Mouse (Mus musculus): ENCODE results near the gene Itpripl2. TPM values are rescaled to one million over a fixed set of nuclear protein-coding genes. Genes with fewer than 3 reads are reported as not detected.

Gene Itpripl2
- total and polyA plus RNA-seq, 3 experiments: not detected

GRCm38 (mm10) chr7:118499784-118500435 lies 8.1 kb upstream of the Itpripl2 start:
- H3K4me2 ChIP-seq (ENCODE audit: insufficient read depth, low read depth, poor library complexity, severe bottlenecking): no peak overlapping the region
- H3K9ac ChIP-seq (ENCODE audit: insufficient read depth, low read depth): no peak overlapping the region
- no peaks in the 10 kb centered on the region for H3K36me3 ChIP-seq (replicated peaks in 1 of 2; ENCODE audit: control insufficient read depth in 1 of 2, insufficient read depth in 1 of 2, low read length in 1 of 2)
- dilution Hi-C loops (cut with MboI; ENCODE audit: extremely low pct_ligation_motif_present, extremely low pct_unique_long_range_greater_than_20kb, low sequenced_read_pairs): no loop called here
- peaks cover 5% of the 10 kb centered on the region for H3K9me3 ChIP-seq (replicated peaks; ENCODE audit: low read length)
- H3K4me1 ChIP-seq (ENCODE audit: control insufficient read depth in 1 of 2, insufficient read depth in 2 of 2): peaks cover 0 to 4% of the 10 kb centered on the region in 2 experiments; a peak in 1 of 4 replicates
- H3K27ac ChIP-seq (ENCODE audit: insufficient read depth, low read depth): no peak overlapping the region
- no peak overlapping the region for H3K4me3 ChIP-seq (replicated peaks in 1 of 3; ENCODE audit: low read depth in 2 of 3, low read length in 2 of 3, poor library complexity in 1 of 3)
- H3K79me2 ChIP-seq (replicated peaks; ENCODE audit: control insufficient read depth, extremely low read depth, insufficient read depth, poor library complexity, severe bottlenecking): no peaks in the 10 kb centered on the region
- H3K27me3 ChIP-seq (replicated peaks): no peaks in the 10 kb centered on the region
- in situ Hi-C loops (cut with MboI; ENCODE audit: low pct_ligation_motif_present, low pct_unique_long_range_greater_than_20kb, low sequenced_read_pairs): no loop called here
- no peak for DNase-seq (ENCODE audit: extremely low read depth)
- no peak for TF ChIP-seq E2F4 (IDR thresholded peaks at IDR 0.05; ENCODE audit: insufficient replicate concordance, low read depth, low read length)
- no peak for TF ChIP-seq KAT2A (IDR thresholded peaks at IDR 0.05; ENCODE audit: insufficient replicate concordance, low read length)
- TF ChIP-seq BHLHE40 (IDR thresholded peaks at IDR 0.05; ENCODE audit: low read depth, low read length): no peak
- no peak for TF ChIP-seq CHD2 (IDR thresholded peaks at IDR 0.05; ENCODE audit: low read length)
- TF ChIP-seq SIN3A (IDR thresholded peaks at IDR 0.05; ENCODE audit: low read length): no peak
- TF ChIP-seq TCF12 (IDR thresholded peaks at IDR 0.05; ENCODE audit: low read depth, low read length): no peak
- no peak for TF ChIP-seq MAFK (IDR thresholded peaks at IDR 0.05; ENCODE audit: insufficient replicate concordance, low read length)
- no peak for TF ChIP-seq NELFE (IDR thresholded peaks at IDR 0.05; ENCODE audit: low read depth, low read length)
- no peak for TF ChIP-seq PAX5 (IDR thresholded peaks at IDR 0.05; ENCODE audit: low read length)
- no peak for TF ChIP-seq ZKSCAN1 (IDR thresholded peaks at IDR 0.05; ENCODE audit: borderline replicate concordance, low read depth, low read length)
- TF ChIP-seq ETS1 (conservative IDR thresholded peaks at IDR 0.05; ENCODE audit: low read depth, low read length): no peak
- TF ChIP-seq MAX (IDR thresholded peaks at IDR 0.05; ENCODE audit: low read length): no peak
- no peak for TF ChIP-seq RAD21 (IDR thresholded peaks at IDR 0.05; ENCODE audit: low read depth, low read length)
- no peak for TF ChIP-seq RCOR1 (conservative IDR thresholded peaks at IDR 0.05; ENCODE audit: low read depth, low read length)
- TF ChIP-seq MXI1 (IDR thresholded peaks at IDR 0.05; ENCODE audit: low read depth, low read length): no peak
- no peak for TF ChIP-seq CHD1 (IDR thresholded peaks at IDR 0.05; ENCODE audit: low read depth, low read length)
- TF ChIP-seq MEF2A (IDR thresholded peaks at IDR 0.05; ENCODE audit: borderline replicate concordance, low read depth, low read length): no peak
- TF ChIP-seq ELF1 (IDR thresholded peaks at IDR 0.05; ENCODE audit: low read depth, low read length): no peak

DNA sequence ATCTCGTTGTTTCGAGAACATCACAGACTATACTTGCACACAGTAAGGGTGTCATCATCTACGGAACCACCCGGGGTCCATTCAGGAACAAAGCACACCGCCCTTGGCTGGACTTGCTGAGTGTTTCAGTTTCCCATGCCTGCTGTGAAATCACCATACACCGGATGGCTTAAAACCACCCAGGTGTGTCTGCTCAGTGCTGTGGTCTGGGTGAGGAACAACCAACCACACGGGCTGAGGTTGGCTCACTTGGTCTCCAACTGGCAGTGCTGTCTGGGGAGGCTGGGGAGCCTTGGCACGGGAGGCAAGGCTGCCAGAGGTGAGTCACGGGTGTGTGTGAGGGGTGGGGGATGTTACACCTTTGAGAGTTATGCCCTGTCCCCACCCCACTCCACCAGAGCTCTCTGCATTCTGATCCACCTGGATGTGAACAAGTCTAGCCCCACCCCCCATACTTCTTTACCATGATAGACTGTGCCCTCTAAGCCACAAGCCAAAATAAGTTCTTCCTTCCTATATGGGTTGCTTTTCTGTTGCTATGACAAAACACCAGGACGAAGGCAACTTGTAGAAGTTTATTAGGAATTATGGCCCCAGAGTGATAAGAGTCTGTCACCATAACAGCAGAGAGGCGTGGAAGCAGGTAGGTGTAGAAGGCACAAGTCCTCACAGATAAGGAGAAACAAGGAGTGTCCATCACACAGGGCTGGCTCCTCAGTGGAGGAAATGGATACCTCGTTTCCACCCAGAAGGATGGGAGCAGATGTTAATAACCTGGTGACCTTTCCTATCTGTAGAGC lies 7.4 kb upstream of the Itpripl2 start:
- H3K27me3 ChIP-seq (replicated peaks): no peaks in the 10 kb centered on the region
- H3K4me2 ChIP-seq (ENCODE audit: insufficient read depth, low read depth, poor library complexity, severe bottlenecking): no peak overlapping the region
- no peaks in the 10 kb centered on the region for H3K79me2 ChIP-seq (replicated peaks; ENCODE audit: control insufficient read depth, extremely low read depth, insufficient read depth, poor library complexity, severe bottlenecking)
- peaks cover 5% of the 10 kb centered on the region for H3K9me3 ChIP-seq (replicated peaks; ENCODE audit: low read length)
- no peak for DNase-seq (ENCODE audit: extremely low read depth)
- peaks cover 0 to 4% of the 10 kb centered on the region in 2 experiments; a peak in 1 of 4 replicates for H3K4me1 ChIP-seq (ENCODE audit: control insufficient read depth in 1 of 2, insufficient read depth in 2 of 2)
- H3K27ac ChIP-seq (ENCODE audit: insufficient read depth, low read depth): no peak overlapping the region
- in situ Hi-C loops (cut with MboI; ENCODE audit: low pct_ligation_motif_present, low pct_unique_long_range_greater_than_20kb, low sequenced_read_pairs): no loop called here
- dilution Hi-C loops (cut with MboI; ENCODE audit: extremely low pct_ligation_motif_present, extremely low pct_unique_long_range_greater_than_20kb, low sequenced_read_pairs): no loop called here
- H3K9ac ChIP-seq (ENCODE audit: insufficient read depth, low read depth): no peak overlapping the region
- no peaks in the 10 kb centered on the region for H3K36me3 ChIP-seq (replicated peaks in 1 of 2; ENCODE audit: control insufficient read depth in 1 of 2, insufficient read depth in 1 of 2, low read length in 1 of 2)
- no peak overlapping the region for H3K4me3 ChIP-seq (replicated peaks in 1 of 3; ENCODE audit: low read depth in 2 of 3, low read length in 2 of 3, poor library complexity in 1 of 3)
- TF ChIP-seq ZKSCAN1 (IDR thresholded peaks at IDR 0.05; ENCODE audit: borderline replicate concordance, low read depth, low read length) (no peak), PAX5 (IDR thresholded peaks at IDR 0.05; ENCODE audit: low read length) (no peak), ZC3H11A (IDR thresholded peaks at IDR 0.05; ENCODE audit: low read depth, low read length) (no peak), ZMIZ1 (IDR thresholded peaks at IDR 0.05; ENCODE audit: low read depth, low read length) (no peak), CHD2 (IDR thresholded peaks at IDR 0.05; ENCODE audit: low read length) (no peak), TCF12 (IDR thresholded peaks at IDR 0.05; ENCODE audit: low read depth, low read length) (no peak), NRF1 (IDR thresholded peaks at IDR 0.05; ENCODE audit: low read depth, low read length) (no peak), BHLHE40 (IDR thresholded peaks at IDR 0.05; ENCODE audit: low read depth, low read length) (no peak), SIN3A (IDR thresholded peaks at IDR 0.05; ENCODE audit: low read length) (no peak), MXI1 (IDR thresholded peaks at IDR 0.05; ENCODE audit: low read depth, low read length) (no peak), NELFE (IDR thresholded peaks at IDR 0.05; ENCODE audit: low read depth, low read length) (no peak), HCFC1 (IDR thresholded peaks at IDR 0.05; ENCODE audit: low read depth, low read length) (no peak), USF2 (conservative IDR thresholded peaks at IDR 0.05; ENCODE audit: low read depth, low read length) (no peak), ETS1 (conservative IDR thresholded peaks at IDR 0.05; ENCODE audit: low read depth, low read length) (no peak), KAT2A (IDR thresholded peaks at IDR 0.05; ENCODE audit: insufficient replicate concordance, low read length) (no peak), POLR2AphosphoS2 (IDR thresholded peaks at IDR 0.05; ENCODE audit: low read depth, low read length) (no peak), JUND (conservative IDR thresholded peaks at IDR 0.05; ENCODE audit: low read depth, low read length) (no peak), EP300 (IDR thresholded peaks at IDR 0.05; ENCODE audit: low read length) (no peak), USF1 (IDR thresholded peaks at IDR 0.05; ENCODE audit: low read depth, low read length) (no peak)
